Mouse (Mus musculus): ENCODE data around the gene Gmeb2. TPM values are rescaled to one million over a fixed set of nuclear protein-coding genes. Genes with fewer than 3 reads are reported as not detected.
A peak's percentile ranks its signal among the peaks of the same experiment; 100 is the strongest.

Gmeb2 gene
- total RNA-seq, 2 experiments from 2014 or later = 14.8 to 15.2 TPM

DNA sequence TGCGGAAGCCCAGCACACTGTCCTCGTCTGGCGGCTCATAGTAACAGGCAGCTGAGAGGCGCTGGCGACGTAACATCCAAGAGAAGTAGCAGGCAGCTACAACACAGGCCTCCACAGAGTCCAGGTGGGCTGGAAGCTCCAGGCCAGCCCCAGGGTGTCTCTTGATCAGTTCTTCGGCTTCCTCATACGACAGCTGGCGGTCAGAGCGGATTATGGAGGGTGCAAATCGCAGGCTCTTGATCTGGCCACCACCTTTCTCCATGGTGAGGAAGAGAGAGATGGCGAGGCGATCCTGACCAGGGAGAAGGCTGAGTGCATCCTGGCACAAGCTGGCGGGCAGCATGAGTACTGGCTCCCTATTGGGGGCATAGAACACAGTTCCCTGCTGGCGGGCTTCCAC lies 54.4 kb downstream of the Gmeb2 start:
- DNase-seq (ENCODE audit: low spot score in 2 of 2) = no peak

DNA sequence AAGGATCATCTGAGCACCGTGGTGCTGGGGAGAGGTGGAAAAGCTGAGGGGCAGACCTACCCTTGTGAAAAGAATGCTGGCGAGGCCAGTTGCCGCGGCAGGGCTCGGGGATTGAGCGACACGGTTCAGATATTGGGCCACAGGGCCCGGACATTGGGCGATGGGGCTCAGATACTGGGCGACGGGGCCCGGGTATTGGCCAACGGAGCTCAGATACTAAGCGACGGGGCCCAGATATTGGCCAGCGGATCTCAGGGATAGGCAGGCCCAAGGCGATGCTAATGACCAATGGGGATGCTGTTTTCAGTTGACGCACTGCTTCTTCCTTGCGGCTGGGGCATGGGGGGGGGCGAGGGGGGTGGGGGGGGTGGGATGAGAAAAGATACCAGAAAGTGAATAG lies 56.7 kb downstream of the Gmeb2 start:
- no peak for DNase-seq (ENCODE audit: low spot score in 2 of 2)

DNA sequence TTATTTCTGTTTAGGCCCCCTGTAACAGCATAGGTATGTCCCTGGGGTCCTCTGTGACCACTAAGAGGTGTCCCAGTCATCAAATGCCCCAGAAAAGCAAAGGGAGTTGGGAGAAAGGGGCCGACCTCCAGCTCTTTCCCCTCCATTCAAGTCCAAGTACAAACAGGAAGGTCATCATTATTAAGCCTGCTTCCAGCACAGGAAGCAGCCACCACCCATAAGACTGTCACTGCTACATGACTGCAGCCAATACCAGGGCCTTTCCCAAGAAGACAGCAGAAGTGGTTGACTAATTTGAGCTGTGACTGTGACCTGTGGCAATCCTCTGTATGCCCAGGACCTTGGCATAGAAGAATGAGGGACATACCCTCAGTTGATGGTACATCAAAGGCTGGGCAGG lies 59.5 kb downstream of the Gmeb2 start:
- no peak for DNase-seq (ENCODE audit: low spot score in 2 of 2)

DNA sequence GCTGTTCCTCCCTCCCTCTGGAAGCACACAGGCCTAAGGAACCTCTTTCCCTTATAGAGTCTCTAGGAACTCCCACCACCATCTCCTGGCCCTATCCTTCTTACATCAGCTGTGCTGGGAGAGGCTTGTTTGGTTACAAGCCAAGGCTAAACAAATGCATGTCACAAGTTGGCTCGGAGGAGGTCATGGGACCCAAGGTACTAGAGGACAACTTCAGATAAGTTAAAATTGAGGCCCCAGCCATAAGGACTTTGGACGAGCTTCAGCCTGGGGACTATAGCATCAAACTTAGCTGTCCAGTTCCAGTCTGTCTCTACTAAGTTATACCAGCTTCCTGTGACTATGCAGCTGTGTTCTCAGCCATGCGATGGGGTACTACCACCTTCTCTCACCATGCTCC lies 60.7 kb downstream of the Gmeb2 start:
- DNase-seq (ENCODE audit: low spot score in 2 of 2) = no peak

DNA sequence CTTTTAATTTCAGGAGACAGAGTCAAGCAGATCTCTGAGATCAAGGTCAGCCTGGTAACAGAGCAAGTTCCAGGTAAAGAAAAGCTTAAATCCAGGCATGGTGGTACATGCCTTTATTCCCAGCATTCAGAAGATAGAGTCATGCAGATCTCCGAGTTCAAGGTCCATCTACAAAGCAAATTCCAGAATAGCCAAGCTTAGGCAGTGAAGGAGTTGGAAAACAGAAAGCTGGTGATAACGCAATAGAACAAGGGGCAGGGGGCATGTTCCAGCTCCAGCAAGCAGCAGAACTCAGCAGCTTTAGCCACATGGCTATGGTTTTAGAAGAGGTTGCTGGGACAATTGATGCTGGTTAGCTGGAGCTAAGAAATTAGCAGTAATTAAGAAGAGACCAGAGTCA lies 62.8 kb downstream of the Gmeb2 start:
- no peak for DNase-seq (ENCODE audit: low spot score in 2 of 2)

DNA sequence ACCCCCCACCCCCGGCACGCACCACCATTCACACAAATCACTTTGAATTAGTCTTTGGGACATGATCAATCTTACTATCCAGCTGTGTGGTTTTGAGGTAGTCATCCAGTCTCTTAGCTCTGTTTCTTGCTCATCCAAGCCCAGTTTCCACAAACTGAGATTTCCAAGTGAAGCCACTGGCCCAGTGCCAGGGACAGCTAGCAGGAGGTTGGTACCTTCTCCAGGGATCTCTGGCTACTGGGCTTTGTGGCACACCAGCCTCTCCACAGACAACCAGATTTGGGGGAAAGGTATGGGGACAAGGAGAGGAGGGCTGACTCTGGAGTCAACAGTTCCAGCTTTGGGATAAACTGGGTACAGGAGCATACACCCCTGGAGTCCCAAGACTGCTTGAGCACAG lies 67.5 kb downstream of the Gmeb2 start:
- DNase-seq (ENCODE audit: low spot score in 2 of 2) = no peak

DNA sequence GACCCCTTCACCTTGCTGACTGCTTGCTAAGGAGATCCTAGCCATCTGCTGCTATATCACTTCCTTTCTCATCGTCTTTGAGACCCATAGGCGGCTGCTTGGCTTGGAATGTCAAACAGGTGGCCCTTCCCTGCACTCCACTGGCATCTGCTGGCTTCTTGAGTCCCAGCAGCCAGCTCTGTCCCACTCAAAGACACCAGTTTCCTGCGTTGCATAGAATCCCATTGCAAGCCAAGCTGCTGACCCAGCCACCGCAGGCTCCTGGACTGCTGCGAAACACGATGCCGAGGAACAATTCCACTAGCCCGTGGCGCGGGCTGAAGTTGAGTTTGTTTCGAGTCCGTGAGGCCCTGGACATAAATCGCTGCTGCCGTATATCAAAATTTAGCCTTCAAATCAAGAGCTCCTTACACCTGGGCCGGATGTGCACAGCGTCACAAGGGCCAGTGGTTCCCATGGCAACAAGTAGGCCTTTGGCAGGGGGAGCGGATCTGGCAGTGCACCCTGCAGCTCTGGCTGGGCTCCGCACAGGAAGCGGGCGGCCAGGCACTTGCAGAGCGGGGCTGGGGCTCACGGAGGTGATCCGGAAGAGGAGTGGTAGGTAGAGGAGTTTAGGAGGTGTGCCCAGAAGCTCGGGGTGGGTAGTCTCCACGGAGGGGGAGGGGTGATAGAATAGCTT lies 68.2 kb downstream of the Gmeb2 start, which contains the start of gene Fndc11:
TSS of gene Fndc11 (plus strand) at position 476 of the 679 bp plus-strand sequence.
- DNase-seq (ENCODE audit: low spot score in 2 of 2) = peak; percentile 61 to 63

DNA sequence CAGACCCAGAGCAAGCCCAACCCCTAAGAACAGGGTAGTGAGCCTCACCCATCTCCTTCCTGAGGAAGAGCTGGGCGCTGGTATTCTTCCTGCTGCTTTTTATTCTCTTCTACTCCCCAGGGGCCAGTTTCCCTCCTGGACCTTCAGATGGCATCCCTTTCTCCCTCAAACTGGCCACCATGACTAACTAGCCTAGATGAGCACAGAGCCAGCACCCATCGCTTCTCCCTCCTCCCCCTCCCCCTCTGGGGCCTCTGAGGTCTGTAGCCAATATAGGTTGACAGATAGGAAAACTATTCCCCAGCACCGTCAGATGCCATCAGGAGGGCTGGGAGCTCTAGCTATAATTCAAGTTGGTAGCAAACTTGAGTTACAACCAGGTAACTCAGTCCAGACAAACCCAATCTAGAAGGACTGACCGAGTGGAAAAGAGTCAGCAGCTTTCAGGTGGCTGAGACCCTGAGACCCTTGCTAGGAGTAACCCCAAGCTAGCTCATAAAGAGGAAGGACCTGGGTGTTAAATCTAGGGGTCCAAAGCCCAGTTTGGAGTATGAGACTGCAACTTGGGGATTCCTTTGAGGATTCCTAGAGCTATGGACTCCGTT lies 68.9 kb downstream of the Gmeb2 start:
- DNase-seq (ENCODE audit: low spot score in 2 of 2) = no peak

DNA sequence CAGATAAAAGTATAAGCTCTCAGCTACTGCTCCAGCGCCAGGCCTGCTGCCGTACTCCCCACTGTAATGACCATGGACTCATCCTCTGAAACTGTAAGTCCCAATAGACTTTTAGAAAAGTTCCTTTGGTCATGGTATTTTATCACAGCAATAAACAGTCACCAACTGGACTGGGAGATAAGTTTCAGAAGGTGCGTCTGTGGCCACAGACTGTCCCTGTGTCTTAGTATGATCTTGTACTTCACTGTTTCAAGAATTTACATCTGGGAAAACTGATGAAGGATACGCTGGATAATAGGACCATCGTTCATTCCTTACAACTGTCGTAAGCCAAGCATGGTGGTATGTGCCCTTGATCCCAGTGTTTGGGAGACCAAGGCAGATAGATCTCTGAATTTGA lies 71.8 kb downstream of the Gmeb2 start:
- DNase-seq (ENCODE audit: low spot score in 2 of 2) = no peak

DNA sequence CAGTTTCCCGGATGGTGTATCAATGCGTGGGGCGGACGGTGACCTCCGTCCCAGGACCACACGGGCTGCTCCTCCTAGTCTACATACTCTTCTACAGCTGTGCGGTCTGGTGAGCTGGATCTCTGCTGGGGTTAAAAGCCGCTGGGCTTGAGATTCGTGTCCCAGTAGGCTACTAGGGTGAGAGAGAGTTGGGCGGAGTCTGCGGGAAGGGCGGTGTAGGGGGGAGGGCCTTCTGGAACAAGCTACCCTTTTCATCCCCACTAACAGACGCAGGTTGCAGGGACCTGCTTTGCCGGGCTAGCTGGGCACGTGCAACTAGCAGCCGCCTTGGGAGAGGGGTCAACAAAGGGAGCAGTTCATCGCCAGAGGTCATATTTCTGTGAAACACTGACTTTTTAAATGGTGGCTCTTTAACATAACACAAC lies 74.8 kb downstream of the Gmeb2 start, which contains the start of gene Srms:
TSS of gene Srms (minus strand) at position 165 of the 425 bp plus-strand sequence.
- peak in 1 of 2 experiments; percentile 31 for DNase-seq (ENCODE audit: low spot score in 2 of 2)

DNA sequence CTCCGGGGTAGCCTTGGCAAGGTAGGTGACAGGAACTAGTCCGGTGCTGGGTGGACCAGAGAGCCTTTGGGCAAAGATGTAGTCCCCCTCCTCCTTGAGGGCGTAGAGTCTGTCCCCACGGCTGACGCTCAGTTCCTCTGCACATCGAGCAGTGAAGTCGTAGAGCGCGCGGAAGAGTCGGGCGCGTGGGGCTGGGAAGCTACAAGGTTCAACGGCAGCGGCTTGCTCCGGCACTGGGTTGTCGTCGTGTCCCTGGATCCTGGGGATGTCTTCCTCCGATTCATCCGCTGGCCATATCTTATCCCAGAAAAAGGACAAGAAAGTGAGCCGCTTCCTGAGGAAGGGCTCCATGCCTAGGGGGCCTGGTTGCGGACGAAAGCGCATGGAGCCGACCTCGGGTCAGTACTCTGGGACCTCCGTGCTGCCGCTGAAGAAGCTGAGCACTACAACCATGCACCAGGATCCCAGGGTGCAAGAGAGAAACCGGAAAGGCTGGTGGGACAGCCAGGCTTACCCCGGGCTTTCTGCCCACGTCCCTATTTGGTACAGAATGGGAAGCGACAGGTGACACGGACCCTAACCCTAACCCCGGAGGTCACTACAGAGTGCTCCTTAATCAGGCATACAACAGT lies 75.3 kb downstream of the Gmeb2 start:
- no peak for DNase-seq (ENCODE audit: low spot score in 2 of 2)

DNA sequence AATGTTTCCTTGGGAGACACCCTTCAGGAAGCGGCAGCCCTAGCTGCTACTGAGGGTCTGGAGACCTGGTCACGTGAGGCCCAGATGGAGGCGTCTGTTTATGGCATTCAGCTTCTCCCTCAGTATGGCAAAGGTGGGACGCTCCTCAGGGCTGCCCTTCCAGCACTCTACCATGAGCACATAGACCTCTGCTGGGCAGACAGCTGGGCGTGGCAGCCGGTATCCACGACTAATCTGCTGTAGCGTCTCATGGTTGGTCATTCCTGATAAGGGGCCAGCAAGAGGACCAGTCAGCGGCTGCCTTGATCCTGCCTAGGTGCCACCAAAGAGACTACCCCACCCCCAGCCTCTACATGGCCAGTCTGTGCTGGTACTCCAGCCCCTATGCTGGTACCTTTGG lies 81.7 kb downstream of the Gmeb2 start:
- DNase-seq (ENCODE audit: low spot score in 2 of 2) = no peak

DNA sequence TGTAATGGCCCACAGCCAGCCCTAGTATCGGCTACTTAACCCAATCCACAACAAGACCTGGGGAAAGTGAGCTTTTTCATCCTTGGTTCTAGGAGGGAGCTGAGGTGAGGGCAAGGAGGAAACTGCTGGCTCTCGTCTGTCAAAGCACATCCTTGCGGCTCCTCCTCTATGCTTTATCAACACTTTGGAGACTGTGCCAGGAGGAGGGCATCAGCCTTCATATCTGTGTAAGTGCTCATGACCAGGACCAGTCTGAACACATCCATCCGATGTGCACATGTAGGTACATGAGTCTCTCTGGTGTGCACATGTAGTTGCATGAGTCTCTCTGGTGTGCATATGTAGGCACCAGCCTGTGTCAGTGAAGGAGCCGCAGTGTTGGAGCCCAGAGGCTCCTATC lies 82.2 kb downstream of the Gmeb2 start:
- no peak for DNase-seq (ENCODE audit: low spot score in 2 of 2)

DNA sequence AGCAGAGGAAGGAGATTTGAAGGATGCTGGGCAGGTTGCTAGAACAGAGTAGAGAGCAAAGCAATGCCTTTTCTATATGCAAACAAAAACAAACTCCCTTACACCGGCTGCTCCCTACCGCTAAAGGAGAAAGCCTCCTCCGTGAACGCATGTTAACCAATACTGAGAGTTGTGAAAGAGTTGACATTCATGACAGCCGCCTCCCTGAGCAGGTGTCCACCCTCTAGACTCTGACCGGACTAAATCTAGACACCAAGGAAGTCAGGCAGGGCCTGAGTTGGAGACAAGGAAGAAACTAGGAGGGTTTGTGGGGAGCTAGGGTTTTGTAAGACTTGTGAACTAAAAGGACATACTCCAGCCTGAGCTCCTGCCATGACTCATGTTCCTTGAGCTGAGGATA lies 84.9 kb downstream of the Gmeb2 start:
- no peak for DNase-seq (ENCODE audit: low spot score in 2 of 2)

DNA sequence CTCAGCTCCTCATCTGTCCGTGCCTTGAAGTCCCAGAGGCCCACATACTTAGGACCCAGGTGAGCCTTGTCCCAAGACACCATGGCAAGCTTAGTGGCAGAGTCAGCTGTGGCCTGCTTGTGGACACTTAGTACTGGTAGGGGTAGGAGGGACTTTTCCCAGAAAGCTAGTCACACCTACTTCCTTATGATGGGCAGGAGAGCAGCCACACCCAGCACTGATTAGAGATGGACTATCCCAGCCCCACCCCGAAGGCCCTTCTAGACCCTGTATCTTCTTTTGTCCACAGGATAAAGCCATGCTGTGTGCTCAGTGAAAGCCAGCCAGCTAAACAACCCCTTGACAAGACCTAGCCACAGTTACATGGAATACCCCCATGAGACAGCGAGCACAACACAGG lies 85.4 kb downstream of the Gmeb2 start, which contains the start of gene Ptk6:
TSS of gene Ptk6 (minus strand) at position 368 of the 400 bp plus-strand sequence.
- DNase-seq (ENCODE audit: low spot score in 2 of 2) = no peak

DNA sequence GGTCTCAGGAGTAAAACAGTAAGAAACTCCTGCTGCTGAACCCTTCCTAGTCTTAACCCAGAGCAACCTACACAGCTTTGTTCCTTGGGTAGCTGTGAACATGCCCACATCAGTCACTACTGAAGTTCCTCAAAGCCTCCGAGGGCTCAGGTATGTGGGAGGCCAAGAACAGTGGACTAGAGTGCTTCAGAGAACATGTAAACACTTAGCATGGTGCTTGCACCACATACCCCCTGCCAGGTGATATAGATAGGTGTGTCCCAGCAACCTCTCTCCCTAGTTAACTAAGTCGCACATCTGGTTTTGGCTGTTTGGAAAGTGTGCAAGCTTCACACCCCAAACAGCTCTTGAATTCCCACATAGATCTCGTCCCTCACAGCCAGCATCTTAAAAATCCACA lies 86.2 kb downstream of the Gmeb2 start:
- no peak for DNase-seq (ENCODE audit: low spot score in 2 of 2)

Other genes with a start within 250 kb of the Gmeb2 start
- 10 to 100 TPM in 1 of 2 experiments, 1 to 10 TPM in 1; 4.3 to 26.9 TPM for gene Chrna4, start 244.5 kb downstream of the Gmeb2 start, total RNA-seq (2021)
- 1 to 10 TPM; 5.2 to 7.3 TPM for gene Kcnq2, start 152.7 kb downstream of the Gmeb2 start, total RNA-seq (2021)
- gene Eef1a2, start 131.0 kb downstream of the Gmeb2 start, total RNA-seq (2021) = 10 to 100 TPM; 55.1 to 71.0 TPM
- 10 to 100 TPM; 69.8 to 94.9 TPM for gene Ppdpf, start 100.8 kb downstream of the Gmeb2 start, total RNA-seq (2021)
- gene Ptk6, start 85.2 kb downstream of the Gmeb2 start, total RNA-seq (2021) = not detected
- gene Srms, start 74.8 kb downstream of the Gmeb2 start, total RNA-seq (2021) = under 1 TPM; 0.73 to 0.83 TPM
- gene Fndc11, start 68.0 kb downstream of the Gmeb2 start, total RNA-seq (2021) = under 1 TPM in 1 of 2 experiments, not detected in 1; 0.27 TPM
- gene Helz2, start 46.0 kb downstream of the Gmeb2 start, total RNA-seq (2021) = 10 to 100 TPM; 21.6 to 23.7 TPM
- 10 to 100 TPM; 14.6 to 18.7 TPM for gene Stmn3, start 26.5 kb upstream of the Gmeb2 start, total RNA-seq (2021)
- 10 to 100 TPM; 24.1 to 30.8 TPM for gene Rtel1, start 31.7 kb upstream of the Gmeb2 start, total RNA-seq (2021)
- gene Zgpat, start 76.9 kb upstream of the Gmeb2 start, total RNA-seq (2021) = 10 to 100 TPM; 50.8 to 51.0 TPM
- gene Arfrp1, start 77.4 kb upstream of the Gmeb2 start, total RNA-seq (2021) = 10 to 100 TPM; 48.9 to 51.8 TPM
- 10 to 100 TPM; 17.1 to 23.0 TPM for gene Lime1, start 92.0 kb upstream of the Gmeb2 start, total RNA-seq (2021)
- gene Zbtb46, start 171.4 kb upstream of the Gmeb2 start, total RNA-seq (2021) = 10 to 100 TPM; 12.0 to 16.2 TPM
- gene Abhd16b, start 205.2 kb upstream of the Gmeb2 start, total RNA-seq (2021) = not detected
- gene Tpd52l2, start 209.1 kb upstream of the Gmeb2 start, total RNA-seq (2021) = 100 to 1,000 TPM in 1 of 2 experiments, 10 to 100 TPM in 1; 96.6 to 100 TPM
- gene Dnajc5, start 232.4 kb upstream of the Gmeb2 start, total RNA-seq (2021) = 10 to 100 TPM; 97.2 to 97.4 TPM

All from adrenal gland, adult 18-20 months (tissue).